Mouse (Mus musculus) forebrain, postnatal 0 days (tissue): ENCODE results near the gene Olfr1564. TPM values are rescaled to one million over a fixed set of nuclear protein-coding genes. Genes with fewer than 3 reads are reported as not detected.
A peak's percentile ranks its signal among the peaks of the same experiment; 100 is the strongest.
"Not testable (repeated sequence)": the region's sequence is repeated elsewhere in the genome, so short reads cannot be mapped to it uniquely, and the experiment has no call there.

Source experiments
- ATAC-seq: fragments of 200-750 bp; cut with Nextera tagmentation; 2 replicates; pipeline ENCODE4 v1.8.0; 2017; ENCODE audit warnings: mild to moderate bottlenecking, moderate library complexity
- DNase-seq: peaks from one replicate; pipeline ENCODE4 v3.0.0-alpha.2; 2015
- H3K27ac ChIP-seq: fragments of 300-500 bp; sonication (generic); 2 replicates; pipeline ENCODE4 v1.5.1; 2014; ENCODE audit warnings: low read depth, mild to moderate bottlenecking, antibody characterized with exemption, low read length, moderate library complexity, mixed read lengths
- H3K27me3 ChIP-seq: fragments of 300-500 bp; sonication (generic); 2 replicates; pipeline ENCODE4 v1.6.1; 2014; ENCODE audit warnings: mild to moderate bottlenecking, low read length, mixed read lengths; ENCODE audit not compliant: insufficient read depth
- H3K36me3 ChIP-seq: fragments of 300-500 bp; sonication (generic); 2 replicates; pipeline ENCODE4 v1.6.1; 2014; ENCODE audit warnings: mild to moderate bottlenecking, moderate library complexity; ENCODE audit not compliant: insufficient read depth
- H3K4me1 ChIP-seq: fragments of 300-500 bp; sonication (generic); 2 replicates; pipeline ENCODE4 v1.6.1; 2014; ENCODE audit warnings: antibody characterized with exemption; ENCODE audit not compliant: insufficient read depth
- H3K4me2 ChIP-seq: fragments of 300-500 bp; sonication (generic); 2 replicates; pipeline ENCODE4 v1.6.1; 2014; ENCODE audit warnings: low read depth, mild to moderate bottlenecking, moderate library complexity
- H3K4me3 ChIP-seq: fragments of 300-500 bp; sonication (generic); 2 replicates; pipeline ENCODE4 v1.5.1; 2014; ENCODE audit warnings: low read depth, low read length, mixed read lengths
- H3K9ac ChIP-seq: fragments of 300-500 bp; sonication (generic); 2 replicates; pipeline ENCODE4 v1.6.1; 2014; ENCODE audit warnings: mild to moderate bottlenecking
- H3K9me3 ChIP-seq: fragments of 300-500 bp; sonication (generic); 2 replicates; pipeline ENCODE4 v1.6.1; 2016; ENCODE audit warnings: low read length
- CTCF ChIP-seq: sonication (generic); IDR thresholded peaks from 2 replicates; pipeline ENCODE4 v1.5.1; 2016; ENCODE audit warnings: antibody characterized with exemption, control low read depth, low read depth
- WGBS: fragments of 180-500 bp; shearing (Covaris S2); extraction: QIAGEN DNeasy Blood & Tissue Kit; methylation state at CpG from one replicate; pipeline ENCODE4 v1.1.7; 2014; 5-methylcytosine and 5-hydroxymethylcytosine counted together
- polyA plus RNA-seq: library from polyadenylated mRNA; unstranded; fragments of >200 nt; fragmentation: Nextera tagmentation; extraction: Ambion mirVana; gene quantifications from 2 replicates; pipeline ENCODE4 v1.2.1, GENCODE M21; 2015
- total RNA-seq: library from RNA; depleted of rRNA; stranded (reverse); fragments of >200 nt; gene quantifications from 2 replicates; pipeline ENCODE4 v1.2.3, GENCODE M21; 2014; rRNA removed

Olfr1564 gene
- total RNA-seq (0.23 TPM in 1 of 2 replicates, not detected in the other), polyA plus RNA-seq (not detected in 2 replicates)

DNA sequence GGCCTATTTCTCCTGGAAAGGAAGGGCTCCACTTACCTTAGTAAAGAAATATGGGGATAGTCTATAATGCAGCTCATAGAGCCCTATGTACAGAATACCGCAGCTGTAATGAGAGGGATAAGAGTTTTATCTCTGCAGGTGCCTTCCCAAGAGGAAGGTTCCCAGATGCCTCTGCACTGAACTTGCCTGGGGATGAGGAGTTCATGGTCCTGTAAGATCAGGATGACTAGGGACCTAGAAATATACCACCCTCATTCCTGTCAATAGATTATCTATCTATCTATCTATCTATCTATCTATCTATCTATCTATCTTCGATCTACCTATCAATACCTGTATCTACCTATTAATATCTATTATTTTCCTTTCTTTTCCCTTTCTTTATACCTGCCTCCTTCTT is at the start of gene Olfr1564:
TSS of gene Olfr1564 (minus strand) at position 101 of the 400 bp plus-strand sequence.
- no peaks in the 10 kb centered on the region for H3K4me1 ChIP-seq
- TF ChIP-seq CTCF: no peak
- H3K9ac ChIP-seq: no peak within 1 kb of the TSS
- ATAC-seq (no peak), DNase-seq (no peak)
- WGBS: 81% methylated on average over 2 of the region's 2 CpGs
- no peaks in the 10 kb centered on the region for H3K27me3 ChIP-seq
- H3K9me3 ChIP-seq: peaks cover 7% of the 10 kb centered on the region; the same call in 1 of the 2 replicates
- no peaks in the 10 kb centered on the region for H3K36me3 ChIP-seq
- no peak within 1 kb of the TSS for H3K4me3 ChIP-seq
- no peak within 1 kb of the TSS for H3K27ac ChIP-seq
- no peak within 1 kb of the TSS for H3K4me2 ChIP-seq

DNA sequence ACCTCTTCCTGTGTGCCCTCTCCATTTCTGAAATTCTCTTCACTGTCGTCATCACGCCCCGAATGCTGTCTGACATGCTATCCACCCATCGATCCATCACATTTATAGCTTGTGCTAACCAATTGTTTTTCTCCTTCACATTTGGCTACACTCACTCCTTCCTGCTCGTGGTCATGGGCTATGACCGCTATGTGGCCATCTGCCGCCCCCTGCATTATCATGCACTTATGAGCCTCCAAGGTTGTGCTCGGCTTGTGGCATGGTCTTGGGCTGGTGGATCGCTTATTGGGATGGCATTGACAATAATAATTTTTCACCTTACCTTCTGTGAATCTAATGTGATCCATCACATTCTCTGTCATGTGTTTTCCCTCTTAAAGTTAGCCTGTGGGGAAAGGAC is 47.4 kb upstream of the Olfr1564 start:
- no peaks in the 10 kb centered on the region for H3K9me3 ChIP-seq
- H3K27ac ChIP-seq: no peak overlapping the region
- no peaks in the 10 kb centered on the region for H3K4me1 ChIP-seq
- H3K4me3 ChIP-seq: no peak overlapping the region
- TF ChIP-seq CTCF: no peak
- 92% methylated on average over 9 of the region's 9 CpGs for WGBS
- no peaks in the 10 kb centered on the region for H3K36me3 ChIP-seq
- no peaks in the 10 kb centered on the region; the same call in 1 of the 2 replicates for H3K27me3 ChIP-seq
- H3K4me2 ChIP-seq: no peak overlapping the region
- no peak overlapping the region for H3K9ac ChIP-seq
- no peak for ATAC-seq
- DNase-seq: no peak

DNA sequence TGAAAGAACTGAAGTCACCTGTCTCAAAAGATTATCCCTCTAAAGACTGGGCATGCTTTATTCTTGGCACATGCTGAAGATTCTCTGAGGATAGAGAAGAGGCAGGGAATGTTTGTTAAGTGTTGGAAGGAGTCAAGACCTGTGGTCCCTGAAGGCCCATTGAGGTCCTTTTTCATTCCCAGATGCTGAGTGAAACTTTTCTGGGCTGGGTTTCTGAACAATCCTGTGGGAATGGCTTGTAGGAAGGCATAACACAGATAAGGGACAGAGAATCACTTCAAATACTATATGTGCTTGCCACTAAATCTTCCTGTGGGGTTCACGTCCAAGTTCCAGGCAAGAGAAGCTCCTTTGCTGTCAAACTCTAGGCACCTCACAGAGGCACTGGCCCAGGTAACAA is 42.9 kb upstream of the Olfr1564 start, which contains the start of gene Olfr63:
TSS of gene Olfr63 (plus strand) at position 301 of the 400 bp plus-strand sequence.
- no peaks in the 10 kb centered on the region for H3K9me3 ChIP-seq
- DNase-seq (no peak), ATAC-seq (no peak)
- no peaks in the 10 kb centered on the region; the same call in 1 of the 2 replicates for H3K27me3 ChIP-seq
- H3K27ac ChIP-seq: no peak within 1 kb of the TSS
- TF ChIP-seq CTCF: no peak
- H3K4me3 ChIP-seq: no peak within 1 kb of the TSS
- H3K36me3 ChIP-seq: no peaks in the 10 kb centered on the region
- H3K9ac ChIP-seq: no peak within 1 kb of the TSS
- 86% methylated on average over 1 of the region's 1 CpGs for WGBS
- H3K4me1 ChIP-seq: no peaks in the 10 kb centered on the region
- no peak within 1 kb of the TSS for H3K4me2 ChIP-seq

DNA sequence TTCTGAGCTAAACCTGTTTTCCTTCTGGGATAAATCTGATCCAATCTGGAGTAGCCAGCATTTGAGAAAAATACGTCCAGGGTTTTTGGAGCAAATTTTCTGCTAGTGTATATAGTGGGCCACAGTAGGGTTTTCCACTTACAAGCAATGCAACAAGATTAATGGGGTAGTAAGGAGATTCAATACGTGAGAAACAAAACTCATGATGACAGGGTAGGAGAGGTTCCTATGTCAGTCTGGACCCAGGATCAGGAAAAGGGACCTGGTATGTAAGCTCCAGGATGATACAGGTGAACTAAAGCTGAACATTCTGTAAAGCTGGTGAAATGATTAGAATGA is 33.8 kb upstream of the Olfr1564 start:
- not testable (repeated sequence) for H3K9ac ChIP-seq, H3K36me3 ChIP-seq, H3K4me1 ChIP-seq, H3K9me3 ChIP-seq, DNase-seq, H3K4me2 ChIP-seq, H3K27ac ChIP-seq, H3K4me3 ChIP-seq, H3K27me3 ChIP-seq
- ATAC-seq: peak; percentile 17; the same call in 1 of the 2 replicates
- no CpG with 5 or more reads among the region's 2 CpGs for WGBS

DNA sequence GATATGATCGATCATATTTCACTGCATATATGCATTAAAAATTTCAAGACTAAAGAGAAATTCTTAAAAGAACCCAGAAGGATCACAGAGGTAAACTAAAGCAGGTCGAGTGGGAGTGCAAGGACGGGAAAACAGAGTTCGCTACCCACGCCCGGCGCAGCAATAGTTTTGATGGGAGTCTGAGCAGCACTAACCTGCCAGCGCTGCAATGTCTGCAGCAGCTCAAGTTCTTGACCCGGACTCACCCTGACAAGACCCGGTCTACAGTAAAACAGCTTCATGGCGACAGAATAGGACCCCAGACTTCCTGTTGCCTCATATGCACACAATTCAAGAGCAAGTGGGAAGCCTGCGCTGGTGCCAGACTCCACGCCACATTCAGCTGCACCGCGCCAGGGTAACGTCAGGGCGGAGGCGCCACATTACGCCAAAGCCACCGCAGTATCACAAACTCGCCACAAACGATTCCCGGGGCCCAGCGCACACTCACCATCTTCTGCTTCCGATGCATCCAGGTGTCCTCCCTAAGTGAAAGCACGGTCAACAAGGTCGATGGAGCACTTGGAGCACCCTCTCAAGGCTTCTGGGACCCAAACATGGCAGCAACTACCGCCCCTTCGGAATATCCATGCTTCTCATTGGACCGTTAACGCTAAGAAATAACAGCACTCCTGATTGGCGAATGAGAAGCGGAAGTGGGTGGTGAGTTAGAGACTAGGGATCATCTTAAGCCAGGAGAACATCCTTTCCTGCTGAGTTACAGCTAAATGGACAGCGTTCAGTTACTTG is 33.2 kb upstream of the Olfr1564 start, which contains the start of gene Zfp955a:
TSS of gene Zfp955a (minus strand) at position 616 of the 789 bp plus-strand sequence.
- not testable (repeated sequence) for H3K4me3 ChIP-seq, H3K9ac ChIP-seq, H3K36me3 ChIP-seq, H3K4me1 ChIP-seq, H3K9me3 ChIP-seq, H3K27ac ChIP-seq, H3K27me3 ChIP-seq, DNase-seq
- peak within 1 kb of the TSS; percentile 15; the same call in 1 of the 2 replicates for H3K4me2 ChIP-seq
- peak; percentile 100 for ATAC-seq
- 35% methylated on average over 1 of the region's 34 CpGs for WGBS

DNA sequence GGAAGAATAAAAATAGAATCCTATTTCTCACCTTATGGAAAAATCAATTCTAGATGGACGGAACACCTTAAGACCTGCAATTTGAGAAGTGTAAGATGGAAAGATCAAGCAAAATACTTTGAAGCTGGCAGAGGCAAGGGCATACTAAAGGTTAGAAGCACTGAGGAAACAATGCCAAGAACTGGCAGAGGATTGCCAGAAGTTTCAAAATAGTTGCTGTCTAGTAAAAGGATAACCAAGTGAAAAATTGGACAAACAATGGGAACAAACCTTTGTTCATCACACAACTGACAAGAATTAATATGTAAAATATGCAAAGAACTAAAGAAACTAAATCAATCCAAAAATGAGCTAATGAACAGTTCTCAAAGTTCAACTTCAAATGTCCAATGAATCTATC is 15.2 kb upstream of the Olfr1564 start:
- H3K9me3 ChIP-seq, H3K27me3 ChIP-seq, H3K4me3 ChIP-seq, H3K27ac ChIP-seq, H3K4me2 ChIP-seq, ATAC-seq, DNase-seq, H3K9ac ChIP-seq, H3K4me1 ChIP-seq: not testable (repeated sequence)
- 96% methylated on average over 1 of the region's 1 CpGs for WGBS
- peaks cover 16% of the 10 kb centered on the region for H3K36me3 ChIP-seq

DNA sequence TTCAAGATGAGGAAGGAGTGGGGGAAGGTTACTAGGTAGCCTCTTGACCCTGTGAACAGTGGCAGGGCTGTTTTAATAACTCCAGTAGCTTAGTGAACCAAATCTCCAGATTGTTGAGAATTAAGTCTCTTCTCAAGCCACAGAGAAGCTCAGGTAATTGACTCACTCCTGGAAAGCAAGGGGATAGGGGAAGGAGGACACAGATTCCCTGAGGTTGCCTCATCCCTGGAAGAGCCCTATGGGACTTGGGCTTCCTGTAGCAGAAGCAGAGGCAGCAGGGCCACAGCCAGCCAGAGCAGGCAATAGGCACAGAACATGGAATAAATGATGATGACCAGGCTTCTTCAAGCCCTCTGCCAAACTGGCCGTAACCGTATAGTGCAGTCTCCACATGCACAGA is 30.5 kb downstream of the Olfr1564 start, which contains the start of gene Olfr239:
TSS of gene Olfr239 (plus strand) at position 301 of the 400 bp plus-strand sequence.
- not testable (repeated sequence) for H3K4me3 ChIP-seq, H3K4me1 ChIP-seq, H3K9ac ChIP-seq, DNase-seq, ATAC-seq, H3K4me2 ChIP-seq, H3K36me3 ChIP-seq, H3K27ac ChIP-seq, H3K9me3 ChIP-seq, H3K27me3 ChIP-seq
- WGBS: no CpG with 5 or more reads among the region's 2 CpGs

DNA sequence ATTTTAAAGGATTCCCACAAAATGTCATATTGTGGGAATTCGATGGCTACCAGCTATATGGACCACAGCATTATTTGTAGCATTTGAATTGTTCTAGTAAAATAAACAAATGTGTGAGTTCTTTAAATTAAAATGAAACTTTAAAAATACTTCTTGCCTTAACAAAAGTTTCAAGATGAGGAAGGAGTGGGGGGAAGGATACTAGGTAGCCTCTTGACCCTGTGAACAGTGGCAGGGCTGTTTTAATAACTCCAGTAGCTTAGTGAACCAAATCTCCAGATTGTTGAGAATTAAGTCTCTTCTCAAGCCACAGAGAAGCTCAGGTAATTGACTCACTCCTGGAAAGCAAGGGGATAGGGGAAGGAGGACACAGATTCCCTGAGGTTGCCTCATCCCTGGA is 53.3 kb downstream of the Olfr1564 start, which contains the start of gene Olfr55:
TSS of gene Olfr55 (plus strand) at position 301 of the 400 bp plus-strand sequence.
- not testable (repeated sequence) for H3K4me3 ChIP-seq, H3K4me1 ChIP-seq

More for the DNA sequence above, 53.3 kb downstream of the Olfr1564 start, which contains the start of gene Olfr55:
- not testable (repeated sequence) for H3K27ac ChIP-seq, H3K9me3 ChIP-seq, H3K9ac ChIP-seq, H3K36me3 ChIP-seq, H3K4me2 ChIP-seq, H3K27me3 ChIP-seq, ATAC-seq, DNase-seq
- 76% methylated on average over 1 of the region's 1 CpGs for WGBS
